Mouse (Mus musculus) ES-Bruce4 (cell line): ENCODE data around the gene Zdhhc5. TPM values are rescaled to one million over a fixed set of nuclear protein-coding genes. Genes with fewer than 3 reads are reported as not detected.

ENCODE experiments used
- H3K27ac ChIP-seq: 2 replicates; pipeline ENCODE4 v1.5.1; 2012; ENCODE audit warnings: low read length, inconsistent platforms; ENCODE audit not compliant: insufficient read depth
- H3K27me3 ChIP-seq: 2 replicates; pipeline ENCODE4 v1.6.1; 2012; ENCODE audit warnings: mild to moderate bottlenecking, low read length, inconsistent platforms; ENCODE audit not compliant: control insufficient read depth, poor library complexity, insufficient read depth, severe bottlenecking
- H3K36me3 ChIP-seq: 2 replicates; pipeline ENCODE4 v1.6.1; 2012; ENCODE audit warnings: inconsistent platforms, mild to moderate bottlenecking, low read length, moderate library complexity; ENCODE audit not compliant: control insufficient read depth, poor library complexity, insufficient read depth, severe bottlenecking
- H3K4me1 ChIP-seq: one replicate; pipeline ENCODE4 v1.8.1; 2011; ENCODE audit warnings: low read length; ENCODE audit not compliant: control insufficient read depth, insufficient read depth
- H3K4me3 ChIP-seq: 2 replicates; pipeline ENCODE4 v1.5.1; 2011; ENCODE audit warnings: low read depth, mild to moderate bottlenecking, low read length
- H3K9ac ChIP-seq: 2 replicates; pipeline ENCODE4 v1.6.1; 2012; ENCODE audit warnings: low read depth, mild to moderate bottlenecking, inconsistent platforms; ENCODE audit not compliant: poor library complexity, severe bottlenecking
- H3K9me3 ChIP-seq: replicated peaks from 2 replicates; pipeline ENCODE4 v1.6.1; 2012; ENCODE audit warnings: mild to moderate bottlenecking, low read length, inconsistent platforms; ENCODE audit not compliant: control insufficient read depth, poor library complexity, insufficient read depth, severe bottlenecking
- CTCF ChIP-seq: IDR thresholded peaks from one replicate; pipeline ENCODE4 v1.8.1; 2011; ENCODE audit warnings: low read depth, low read length
- EP300 ChIP-seq: IDR thresholded peaks from 2 replicates; pipeline ENCODE4 v1.6.1; 2011; ENCODE audit warnings: low read depth, low read length; ENCODE audit not compliant: insufficient read depth
- POLR2A ChIP-seq: IDR thresholded peaks from one replicate; pipeline ENCODE4 v1.8.1; 2011; ENCODE audit warnings: low read length; ENCODE audit not compliant: insufficient read depth
- polyA plus RNA-seq: library from polyadenylated mRNA; stranded (reverse); fragments of >200 nt; gene quantifications from 2 replicates; pipeline ENCODE4 v1.2.4, GENCODE M21; 2011; ENCODE audit warnings: low read depth; ENCODE audit not compliant: missing spikeins, insufficient read depth, insufficient read length

Zdhhc5 gene
- polyA plus RNA-seq, 1 experiment = 42.4 TPM

GRCm38 (mm10) chr2:84649674-84650073 is 65.3 kb downstream of the Zdhhc5 start:
- Histone ChIP-seq H3K27ac (peak overlapping the region; percentile 75; the same call in 1 of the 2 replicates), H3K36me3 (no peaks in the 10 kb centered on the region), H3K27me3 (no peaks in the 10 kb centered on the region), H3K4me3 (peak overlapping the region; percentile 97), H3K4me1 (no peaks in the 10 kb centered on the region), H3K9ac (peak overlapping the region; percentile 60), H3K9me3 (no peaks in the 10 kb centered on the region; the same call in 1 of the 2 replicates)
- TF ChIP-seq EP300 = no peak
- no peak for TF ChIP-seq CTCF
- TF ChIP-seq POLR2A = no peak

- H3K36me3 ChIP-seq = no peaks in the 10 kb centered on the region
Measured at GRCm38 (mm10) chr2:84648369-84648768, 66.6 kb downstream of the Zdhhc5 start.

GRCm38 (mm10) chr2:84647051-84647568 is 67.9 kb downstream of the Zdhhc5 start:
- no peaks in the 10 kb centered on the region; the same call in 1 of the 2 replicates for H3K9me3 ChIP-seq
- H3K4me3 ChIP-seq = no peak overlapping the region
- no peak for TF ChIP-seq CTCF
- TF ChIP-seq EP300 = no peak
- no peak for TF ChIP-seq POLR2A
- no peaks in the 10 kb centered on the region for H3K36me3 ChIP-seq
- H3K27me3 ChIP-seq = no peaks in the 10 kb centered on the region
- no peaks in the 10 kb centered on the region for H3K4me1 ChIP-seq
- H3K9ac ChIP-seq = no peak overlapping the region
- H3K27ac ChIP-seq = no peak overlapping the region

More at GRCm38 (mm10) chr2:84648369-84648768, 66.6 kb downstream of the Zdhhc5 start:
- TF ChIP-seq POLR2A (no peak), EP300 (no peak), CTCF (no peak)
- H3K9ac ChIP-seq = peak overlapping the region; percentile 60
- peak overlapping the region; percentile 50 for H3K4me3 ChIP-seq
- no peaks in the 10 kb centered on the region for H3K27me3 ChIP-seq
- H3K9me3 ChIP-seq = no peaks in the 10 kb centered on the region; the same call in 1 of the 2 replicates
- no peaks in the 10 kb centered on the region for H3K4me1 ChIP-seq
- H3K27ac ChIP-seq = 0 out of 2 replicates have a peak overlapping the region, but pooled peaks have one; percentile 19

DNA sequence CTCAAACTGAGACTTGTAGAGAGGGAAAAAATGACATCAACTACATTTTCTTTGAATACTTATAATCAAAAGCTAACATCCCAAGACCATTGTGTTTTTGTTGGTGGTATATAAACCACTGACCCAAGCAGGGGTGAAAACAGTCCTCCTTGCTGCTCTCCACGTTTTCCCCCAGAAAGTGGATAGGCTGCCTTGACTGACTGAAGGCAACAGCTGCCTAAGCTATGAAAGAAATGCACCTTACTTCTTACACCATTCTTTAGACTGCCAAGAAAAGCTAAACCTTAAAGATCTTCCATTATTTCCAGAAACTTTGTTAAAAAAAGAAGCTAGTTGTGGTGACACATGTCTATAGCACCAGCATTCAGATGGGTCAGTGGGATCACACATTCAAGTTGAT is 68.8 kb downstream of the Zdhhc5 start:
- H3K27ac ChIP-seq = no peak overlapping the region
- no peak overlapping the region for H3K4me3 ChIP-seq
- H3K4me1 ChIP-seq = no peaks in the 10 kb centered on the region
- no peak overlapping the region for H3K9ac ChIP-seq
- no peaks in the 10 kb centered on the region; the same call in 1 of the 2 replicates for H3K9me3 ChIP-seq
- no peaks in the 10 kb centered on the region for H3K27me3 ChIP-seq
- no peak for TF ChIP-seq EP300
- no peak for TF ChIP-seq CTCF
- TF ChIP-seq POLR2A = no peak
- H3K36me3 ChIP-seq = no peaks in the 10 kb centered on the region

DNA sequence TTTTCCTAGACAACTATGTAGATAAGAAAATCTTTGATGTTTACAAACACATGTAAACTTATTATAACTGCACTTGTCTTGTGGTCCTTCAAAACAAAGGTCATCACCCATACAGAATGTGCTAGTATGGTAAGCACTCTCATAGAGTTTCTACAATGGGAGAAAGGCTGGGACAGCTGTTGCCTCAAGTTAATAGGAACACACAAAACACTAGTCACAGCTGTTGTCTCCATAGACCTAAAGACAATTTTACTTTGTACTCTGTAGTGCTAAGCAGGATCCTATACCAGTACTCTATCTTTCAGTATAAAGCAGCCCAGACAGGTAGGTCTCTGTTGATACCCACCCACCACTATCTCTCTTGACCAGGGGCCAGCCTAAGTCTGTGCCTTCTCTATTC is 74.1 kb downstream of the Zdhhc5 start:
- TF ChIP-seq CTCF (no peak), POLR2A (no peak), EP300 (no peak)
- Histone ChIP-seq H3K4me1 (no peaks in the 10 kb centered on the region), H3K4me3 (no peak overlapping the region), H3K9ac (no peak overlapping the region), H3K36me3 (no peaks in the 10 kb centered on the region; the same call in 1 of the 2 replicates), H3K9me3 (no peaks in the 10 kb centered on the region), H3K27me3 (no peaks in the 10 kb centered on the region), H3K27ac (no peak overlapping the region)

- Histone ChIP-seq H3K27ac (no peak overlapping the region), H3K4me1 (peaks cover under 1% of the 10 kb centered on the region)
Measured at GRCm38 (mm10) chr2:84638428-84639220, 76.4 kb downstream of the Zdhhc5 start.

More at GRCm38 (mm10) chr2:84638428-84639220, 76.4 kb downstream of the Zdhhc5 start:
- Histone ChIP-seq H3K36me3 (no peaks in the 10 kb centered on the region; the same call in 1 of the 2 replicates), H3K9ac (no peak overlapping the region), H3K27me3 (no peaks in the 10 kb centered on the region), H3K4me3 (no peak overlapping the region), H3K9me3 (no peaks in the 10 kb centered on the region)
- TF ChIP-seq CTCF = no peak

Other genes with a start within 250 kb of the Zdhhc5 start
- 83.3 and 88.5 TPM in 2 replicates for gene Tfpi, start 238.4 kb downstream of the Zdhhc5 start, polyA plus RNA-seq
- gene Ctnnd1, start 64.4 kb downstream of the Zdhhc5 start, polyA plus RNA-seq = 239 and 247 TPM in 2 replicates
- 1.2 and 2.2 TPM in 2 replicates for gene Btbd18, start 56.1 kb downstream of the Zdhhc5 start, polyA plus RNA-seq
- gene Selenoh, start 44.4 kb downstream of the Zdhhc5 start, polyA plus RNA-seq = 194 and 215 TPM in 2 replicates
- gene Gm28635, start 37.1 kb downstream of the Zdhhc5 start, polyA plus RNA-seq = not detected in 2 replicates
- gene Med19, start 36.8 kb downstream of the Zdhhc5 start, polyA plus RNA-seq = 66.1 and 66.6 TPM in 2 replicates
- 63.5 and 69.6 TPM in 2 replicates for gene Tmx2, start 36.0 kb downstream of the Zdhhc5 start, polyA plus RNA-seq
- gene Clp1, start 12.2 kb upstream of the Zdhhc5 start, polyA plus RNA-seq = 32.9 and 34.9 TPM in 2 replicates
- 0.56 and 0.73 TPM in 2 replicates for gene Ypel4, start 18.9 kb upstream of the Zdhhc5 start, polyA plus RNA-seq
- 9.9 and 10.3 TPM in 2 replicates for gene Gm19426, start 28.5 kb upstream of the Zdhhc5 start, polyA plus RNA-seq
- gene Serping1, start 60.3 kb upstream of the Zdhhc5 start, polyA plus RNA-seq = 17.2 and 19.2 TPM in 2 replicates
- gene Ube2l6, start 83.6 kb upstream of the Zdhhc5 start, polyA plus RNA-seq = 12.6 and 14.3 TPM in 2 replicates
- 2.6 and 2.8 TPM in 2 replicates for gene Smtnl1, start 107.5 kb upstream of the Zdhhc5 start, polyA plus RNA-seq
- 40.8 and 47.3 TPM in 2 replicates for gene Timm10, start 111.8 kb upstream of the Zdhhc5 start, polyA plus RNA-seq
- 11.5 and 12.3 TPM in 2 replicates for gene Slc43a1, start 123.7 kb upstream of the Zdhhc5 start, polyA plus RNA-seq
- not detected in 2 replicates for gene Rtn4rl2, start 171.5 kb upstream of the Zdhhc5 start, polyA plus RNA-seq
- gene Slc43a3, start 221.4 kb upstream of the Zdhhc5 start, polyA plus RNA-seq = 4.4 and 4.9 TPM in 2 replicates